Mouse (Mus musculus) embryonic facial prominence, embryonic 10.5 days (tissue): ENCODE results near the gene Ngp. TPM values are rescaled to one million over a fixed set of nuclear protein-coding genes. Genes with fewer than 3 reads are reported as not detected.

Source experiments
- DNase-seq: peaks from one replicate; pipeline ENCODE4 v3.0.0-alpha.2; 2017; ENCODE audit warnings: low spot score
- H3K27ac ChIP-seq: fragments of 300-500 bp; sonication (generic); replicated peaks from 2 replicates; pipeline ENCODE4 v1.5.1; 2016; ENCODE audit warnings: mild to moderate bottlenecking
- H3K27me3 ChIP-seq: fragments of 300-500 bp; sonication (generic); replicated peaks from 2 replicates; pipeline ENCODE4 v1.6.1; 2016; ENCODE audit warnings: low read depth, mild to moderate bottlenecking; ENCODE audit not compliant: poor library complexity, severe bottlenecking
- H3K36me3 ChIP-seq: fragments of 300-500 bp; sonication (generic); replicated peaks from 2 replicates; pipeline ENCODE4 v1.6.1; 2016; ENCODE audit warnings: mild to moderate bottlenecking, moderate library complexity
- H3K4me1 ChIP-seq: fragments of 300-500 bp; sonication (generic); 2 replicates; pipeline ENCODE4 v1.6.1; 2016
- H3K4me3 ChIP-seq: fragments of 300-500 bp; sonication (generic); 2 replicates; pipeline ENCODE4 v1.5.1; 2016; ENCODE audit warnings: mild to moderate bottlenecking, moderate library complexity
- H3K9me3 ChIP-seq: fragments of 300-500 bp; sonication (generic); 2 replicates; pipeline ENCODE4 v1.6.1; 2016; ENCODE audit warnings: mild to moderate bottlenecking
- WGBS: fragments of 180-500 bp; shearing (Covaris S2); methylation state at CpG from one replicate; pipeline ENCODE4 v1.1.7; 2016; 5-methylcytosine and 5-hydroxymethylcytosine counted together
- polyA plus RNA-seq: library from polyadenylated mRNA; unstranded; fragments of >200 nt; fragmentation: Nextera tagmentation; extraction: Ambion mirVana; gene quantifications from 2 replicates; pipeline ENCODE4 v1.2.1, GENCODE M21; 2016

Gene Ngp
- polyA plus RNA-seq, 1 experiment from 2014 or later, result not detected

DNA sequence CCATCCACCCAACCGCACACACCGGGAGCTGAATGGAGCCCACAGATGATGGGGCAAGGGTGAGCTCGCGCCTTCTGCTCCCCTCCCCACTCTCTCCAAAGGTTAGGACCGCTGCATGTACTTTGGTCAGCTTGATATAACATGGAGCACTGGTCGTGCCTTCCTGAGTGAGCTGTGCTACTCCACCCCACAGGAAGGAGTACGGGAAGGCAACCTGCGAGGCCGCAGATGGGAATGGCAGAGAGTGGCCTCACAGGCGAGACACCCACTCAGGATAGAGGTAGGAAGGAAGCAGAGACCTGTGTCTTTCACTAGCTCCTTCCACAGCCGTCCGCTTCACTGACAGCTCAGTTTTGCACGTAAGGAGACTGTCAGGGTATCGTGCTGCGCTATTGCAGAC lies 28.8 kb downstream of the Ngp start:
- no peaks in the 10 kb centered on the region for H3K27me3 ChIP-seq
- H3K9me3 ChIP-seq, result no peaks in the 10 kb centered on the region
- DNase-seq, result no peak
- no peak overlapping the region for H3K27ac ChIP-seq
- H3K4me1 ChIP-seq, result peaks cover 5% of the 10 kb centered on the region
- WGBS, result 83% methylated on average over 15 of the region's 15 CpGs
- peaks cover 35% of the 10 kb centered on the region for H3K36me3 ChIP-seq
- H3K4me3 ChIP-seq, result no peak overlapping the region

DNA sequence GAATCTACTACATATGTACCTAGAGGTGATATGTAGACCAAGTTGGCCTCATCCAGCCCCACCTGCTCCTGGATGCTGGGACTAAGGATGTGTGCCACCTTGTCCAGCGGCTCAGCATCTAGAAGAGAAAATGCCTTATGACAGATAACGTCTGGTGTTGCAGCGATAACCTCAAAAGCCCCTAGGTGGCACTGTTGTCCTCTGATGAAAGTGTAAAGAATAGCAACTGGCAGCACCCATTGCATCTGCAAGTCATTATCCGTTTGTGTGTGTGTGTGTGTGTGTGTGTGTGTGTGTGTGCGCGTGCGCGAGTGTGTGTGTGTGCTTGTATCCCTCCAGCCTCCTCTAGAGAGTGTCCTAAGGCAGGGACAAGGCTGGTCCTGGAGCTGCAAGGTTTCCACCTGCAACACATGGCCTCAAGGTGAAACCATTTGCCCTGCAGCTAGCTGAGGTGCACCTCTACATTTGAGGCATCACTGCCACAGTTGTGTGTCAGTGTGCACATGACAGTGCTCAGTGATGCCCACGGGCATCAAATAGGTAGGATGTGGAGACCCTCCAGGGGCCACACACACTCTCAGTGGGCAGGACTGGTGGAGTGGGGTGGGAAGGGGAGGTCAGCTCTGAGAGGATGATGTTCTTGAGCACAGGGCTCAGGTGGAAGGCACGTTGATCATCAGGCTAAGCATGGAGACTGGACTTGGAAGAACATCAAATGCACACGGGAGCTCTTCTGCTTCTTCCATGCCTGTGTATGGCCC lies 29.5 kb downstream of the Ngp start:
- Histone ChIP-seq H3K9me3 (no peaks in the 10 kb centered on the region), H3K27me3 (no peaks in the 10 kb centered on the region), H3K4me1 (peaks cover 5% of the 10 kb centered on the region), H3K4me3 (0 out of 2 replicates have a peak overlapping the region, but pooled peaks have one; percentile 6), H3K27ac (peak overlapping the region; percentile 41; the same call in 1 of the 2 replicates), H3K36me3 (peaks cover 29% of the 10 kb centered on the region)
- peak; percentile 87 for DNase-seq
- 30% methylated on average over 11 of the region's 11 CpGs for WGBS

DNA sequence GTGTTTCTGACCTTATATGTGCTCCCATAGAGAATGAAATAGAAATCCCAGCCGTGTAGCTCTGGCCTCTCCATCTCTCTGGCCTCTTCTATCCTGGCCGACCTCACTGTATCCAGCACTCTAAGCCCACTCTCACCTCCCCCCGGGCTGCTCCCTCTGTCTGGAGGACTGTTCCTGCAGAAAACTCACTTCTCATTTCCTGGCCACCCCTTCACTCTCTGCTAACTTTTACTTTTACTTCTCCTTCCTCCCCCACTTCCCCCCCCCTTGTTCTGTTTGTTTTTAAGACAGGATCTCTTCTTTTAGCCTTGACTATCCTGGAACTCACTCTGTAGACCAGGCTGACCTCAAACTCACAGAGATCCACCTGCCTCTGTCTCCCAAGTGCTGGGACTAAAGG lies 33.0 kb downstream of the Ngp start:
- H3K4me1 ChIP-seq, result peaks cover 5% of the 10 kb centered on the region
- 82% methylated on average over 3 of the region's 3 CpGs for WGBS
- no peak overlapping the region for H3K4me3 ChIP-seq

DNA sequence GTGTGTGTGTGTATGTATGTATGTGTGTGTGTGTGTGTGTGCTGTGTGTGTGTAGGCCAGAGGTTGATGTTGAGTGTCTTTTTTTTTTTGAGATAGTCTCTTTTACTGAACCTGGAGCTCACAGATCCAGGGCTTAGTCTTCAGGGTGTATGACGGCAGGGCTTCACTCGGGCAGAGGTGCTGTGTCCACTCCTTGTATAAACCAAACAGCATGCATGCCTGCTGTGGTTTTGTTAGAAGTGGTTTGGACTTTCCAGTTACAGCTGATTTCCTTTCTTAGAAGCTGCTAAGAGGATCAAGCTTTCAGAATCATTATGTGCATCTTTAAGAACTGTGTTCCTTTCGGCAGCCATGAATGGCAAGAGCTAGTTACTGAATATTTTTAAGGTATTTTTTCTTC lies 38.4 kb downstream of the Ngp start:
- Histone ChIP-seq H3K27me3 (no peaks in the 10 kb centered on the region), H3K4me3 (no peak overlapping the region), H3K4me1 (no peaks in the 10 kb centered on the region), H3K36me3 (peaks cover 9% of the 10 kb centered on the region; the same call in 1 of the 2 replicates), H3K9me3 (no peaks in the 10 kb centered on the region), H3K27ac (no peak overlapping the region)
- no peak for DNase-seq
- 84% methylated on average over 3 of the region's 3 CpGs for WGBS

More for the DNA sequence above, 33.0 kb downstream of the Ngp start:
- Histone ChIP-seq H3K9me3 (no peaks in the 10 kb centered on the region), H3K36me3 (peaks cover 26% of the 10 kb centered on the region), H3K27me3 (no peaks in the 10 kb centered on the region), H3K27ac (no peak overlapping the region)
- DNase-seq, result no peak

DNA sequence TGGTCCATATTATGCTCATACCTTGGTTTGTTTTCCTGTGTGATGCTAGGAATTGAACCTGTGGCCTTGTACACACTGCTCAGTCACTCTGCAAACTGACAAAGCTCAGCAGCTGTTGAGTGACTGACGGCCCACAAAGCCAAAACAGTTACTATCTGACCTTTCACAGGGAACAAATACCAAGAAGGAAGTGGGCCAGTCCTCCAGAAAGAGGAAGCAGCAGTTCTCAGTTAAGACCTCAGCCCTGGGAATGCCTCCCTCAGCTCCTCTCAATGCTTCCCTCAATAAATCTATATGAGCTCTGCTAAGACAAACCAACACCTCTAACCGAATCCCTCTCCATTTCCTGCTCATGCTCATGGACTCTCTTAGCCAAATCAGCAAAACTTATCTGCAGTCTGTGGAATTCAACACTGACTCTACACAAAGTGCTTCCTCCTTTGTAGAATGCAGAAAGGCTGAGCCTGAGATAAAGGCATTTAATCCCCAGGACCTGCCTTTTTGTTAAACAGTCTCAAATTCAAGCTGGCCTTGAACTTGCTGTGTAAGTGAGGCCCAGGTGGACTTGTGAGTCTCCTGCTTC lies 39.7 kb downstream of the Ngp start:
- no peak overlapping the region for H3K4me3 ChIP-seq
- WGBS, result 71% methylated on average over 2 of the region's 2 CpGs
- no peak for DNase-seq

DNA sequence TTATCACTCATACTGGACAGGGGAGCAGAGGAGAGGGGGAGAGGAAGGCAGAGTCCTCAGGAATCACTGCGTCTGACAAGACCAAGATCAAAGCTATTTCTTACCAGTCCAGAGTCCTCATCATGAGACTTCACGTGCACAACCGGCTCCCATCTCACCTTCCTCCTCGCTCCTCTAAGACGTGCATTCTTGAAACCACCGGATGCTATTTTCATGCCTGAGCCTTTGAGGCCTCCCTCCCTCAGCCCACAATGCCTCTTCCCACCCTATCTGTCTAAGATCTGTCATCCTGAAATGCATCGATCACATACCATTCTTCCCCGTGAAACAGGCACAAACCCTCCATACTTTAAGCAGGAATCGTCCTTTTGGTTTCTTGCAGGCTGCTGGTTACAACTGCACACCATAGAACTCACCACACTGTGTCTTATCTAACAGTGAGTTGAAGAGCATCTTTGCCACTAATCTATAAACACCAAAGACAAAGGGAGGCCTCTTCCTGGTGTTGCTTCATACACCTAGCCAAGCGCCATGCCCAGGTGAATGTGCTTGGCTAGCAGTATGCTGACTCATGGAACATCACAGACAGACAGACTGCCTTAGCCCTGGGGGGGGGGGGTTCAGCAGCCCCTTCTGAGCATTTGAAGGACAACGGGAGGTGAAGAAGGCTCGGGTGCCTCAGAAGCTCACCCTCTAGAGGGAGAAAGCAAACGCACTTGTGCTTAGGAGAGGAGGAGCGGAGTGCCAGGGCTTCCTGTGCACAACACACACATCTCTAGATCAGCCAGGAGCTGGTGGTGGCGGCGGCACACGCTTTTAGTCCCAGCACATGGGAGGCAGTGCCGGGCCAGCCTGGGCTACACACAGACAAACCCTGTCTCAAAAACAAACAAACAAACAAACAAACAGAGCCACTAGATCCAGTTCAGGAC lies 41.6 kb downstream of the Ngp start:
- H3K27me3 ChIP-seq, result no peaks in the 10 kb centered on the region
- no peak overlapping the region for H3K27ac ChIP-seq
- no peaks in the 10 kb centered on the region for H3K9me3 ChIP-seq
- peaks cover 3% of the 10 kb centered on the region; the same call in 1 of the 2 replicates for H3K36me3 ChIP-seq
- 88% methylated on average over 18 of the region's 18 CpGs for WGBS
- no peak overlapping the region for H3K4me3 ChIP-seq
- DNase-seq, result no peak
- H3K4me1 ChIP-seq, result no peaks in the 10 kb centered on the region

More for the DNA sequence above, 39.7 kb downstream of the Ngp start:
- H3K36me3 ChIP-seq, result peaks cover 9% of the 10 kb centered on the region; the same call in 1 of the 2 replicates
- H3K4me1 ChIP-seq, result no peaks in the 10 kb centered on the region
- H3K27ac ChIP-seq, result no peak overlapping the region
- no peaks in the 10 kb centered on the region for H3K9me3 ChIP-seq
- H3K27me3 ChIP-seq, result no peaks in the 10 kb centered on the region

DNA sequence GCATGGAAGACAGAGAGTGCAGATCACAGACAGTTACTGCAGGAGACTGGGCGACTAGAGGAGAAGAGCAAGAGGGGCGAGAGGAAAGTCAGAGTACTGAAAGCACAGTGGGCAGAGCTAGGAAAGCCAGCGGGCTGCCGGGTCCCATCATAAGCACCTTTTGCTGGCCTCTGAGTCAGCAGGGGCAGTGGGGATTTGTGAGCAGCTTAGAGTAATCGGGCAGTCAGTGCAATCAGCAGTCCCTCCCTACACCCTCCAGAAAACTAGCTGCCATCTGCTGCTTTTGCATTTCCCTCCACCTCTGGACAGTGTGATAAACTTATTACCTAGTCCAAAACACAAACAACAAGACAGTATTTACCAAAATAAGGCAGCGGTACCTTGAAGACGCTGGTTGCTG lies 42.8 kb downstream of the Ngp start:
- 77% methylated on average over 7 of the region's 7 CpGs for WGBS
- Histone ChIP-seq H3K9me3 (no peaks in the 10 kb centered on the region), H3K4me1 (no peaks in the 10 kb centered on the region), H3K27me3 (no peaks in the 10 kb centered on the region), H3K27ac (no peak overlapping the region), H3K36me3 (peaks cover 2% of the 10 kb centered on the region; the same call in 1 of the 2 replicates), H3K4me3 (no peak overlapping the region)
- DNase-seq, result no peak

DNA sequence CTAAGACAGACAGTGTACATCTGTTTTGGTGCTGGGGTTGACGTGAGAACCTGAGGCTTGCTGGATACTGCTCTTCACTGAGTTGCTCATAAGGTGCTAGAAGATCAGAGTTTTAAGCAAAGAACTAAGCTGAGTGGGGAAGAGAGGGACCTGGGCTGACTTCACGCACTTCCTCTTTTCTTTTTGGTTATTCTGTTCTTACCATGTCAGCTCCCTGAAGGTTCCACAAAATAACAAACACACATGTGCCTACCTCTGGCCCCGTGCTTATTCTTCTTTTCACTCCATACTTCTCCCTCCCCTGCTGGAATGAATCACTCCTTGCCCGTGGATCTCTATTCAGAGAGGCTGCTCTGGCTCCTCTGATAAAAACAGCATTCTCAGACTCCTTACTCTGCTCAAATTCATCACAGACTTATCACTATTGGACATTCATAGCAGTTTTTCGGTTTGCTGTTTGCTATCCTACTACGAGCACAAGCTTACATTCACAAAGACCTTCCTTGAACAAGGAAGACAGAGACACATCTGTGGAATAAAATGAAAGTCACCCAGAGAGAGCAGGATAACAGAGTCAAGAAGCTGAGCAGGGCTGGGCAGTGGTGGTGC lies 44.5 kb downstream of the Ngp start:
- Histone ChIP-seq H3K4me3 (no peak overlapping the region), H3K4me1 (no peaks in the 10 kb centered on the region), H3K9me3 (no peaks in the 10 kb centered on the region), H3K27me3 (no peaks in the 10 kb centered on the region), H3K27ac (no peak overlapping the region), H3K36me3 (no peaks in the 10 kb centered on the region)
- DNase-seq, result no peak
- 93% methylated on average over 6 of the region's 6 CpGs for WGBS

DNA sequence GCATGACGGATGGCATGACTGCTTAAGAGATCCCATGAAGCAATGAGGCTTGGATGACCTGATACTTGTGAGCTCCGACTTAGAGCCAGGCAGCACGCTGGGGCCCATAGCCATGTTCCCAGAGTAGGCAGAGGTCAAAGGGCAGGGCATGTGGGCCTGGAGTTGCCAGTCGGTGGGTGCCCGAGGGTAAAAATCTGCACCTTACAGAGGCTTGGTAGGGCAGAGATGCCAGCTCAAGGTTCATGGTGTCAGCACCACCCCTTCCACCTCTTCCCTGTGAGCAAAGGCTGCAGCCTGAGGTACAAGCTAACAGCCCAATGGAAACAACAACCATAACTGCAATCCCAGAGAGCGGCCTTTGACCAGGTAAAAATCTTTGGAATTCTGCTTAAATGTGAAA lies 45.8 kb downstream of the Ngp start:
- Histone ChIP-seq H3K4me3 (no peak overlapping the region), H3K9me3 (no peaks in the 10 kb centered on the region), H3K27ac (no peak overlapping the region), H3K4me1 (no peaks in the 10 kb centered on the region), H3K27me3 (no peaks in the 10 kb centered on the region), H3K36me3 (no peaks in the 10 kb centered on the region)
- 89% methylated on average over 6 of the region's 6 CpGs for WGBS
- DNase-seq, result no peak

DNA sequence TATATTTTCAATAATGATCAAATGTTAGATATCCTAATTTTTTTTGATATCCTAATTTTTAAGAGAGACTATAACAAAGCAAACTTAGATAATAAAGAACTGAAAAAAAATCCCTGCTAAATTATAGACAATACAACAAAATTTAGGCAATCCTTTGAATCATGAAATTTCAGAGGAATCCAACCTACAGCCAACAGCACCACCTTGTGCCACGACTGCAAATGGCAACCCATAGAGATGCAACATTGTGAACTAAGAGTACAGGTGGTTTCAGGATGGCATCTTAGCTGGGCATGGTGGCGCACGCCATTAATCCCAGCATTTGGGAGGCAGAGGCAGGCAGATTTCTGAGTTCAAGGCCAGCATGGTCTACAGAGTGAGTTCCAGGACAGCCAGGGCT lies 46.6 kb downstream of the Ngp start:
- Histone ChIP-seq H3K4me1 (no peaks in the 10 kb centered on the region), H3K27ac (no peak overlapping the region), H3K4me3 (no peak overlapping the region), H3K27me3 (no peaks in the 10 kb centered on the region), H3K36me3 (no peaks in the 10 kb centered on the region), H3K9me3 (no peaks in the 10 kb centered on the region)
- 81% methylated on average over 3 of the region's 3 CpGs for WGBS
- DNase-seq, result no peak
